Mouse (Mus musculus) duodenum, adult 2 months (tissue): Measurements from ENCODE around the gene D230025D16Rik. TPM values are rescaled to one million over a fixed set of nuclear protein-coding genes. Genes with fewer than 3 reads are reported as not detected.

Experiments
- polyA plus RNA-seq: library from polyadenylated mRNA; depleted of rRNA; stranded (reverse); fragments of >200 nt; gene quantifications from 2 replicates; pipeline ENCODE4 v1.2.3, GENCODE M21; 2012; ENCODE audit warnings: low replicate concordance; rRNA removed

D230025D16Rik gene
- 8.2 and 10.4 TPM in 2 replicates for polyA plus RNA-seq

GRCm38 (mm10) chr8:105224413-105225271 lies at the start of gene D230025D16Rik:
Gene D230025D16Rik (plus strand): TSS chr8:105225145.

GRCm38 (mm10) chr8:105254966-105255350 lies 30.0 kb downstream of the D230025D16Rik start, which contains the start of gene B3gnt9:
Gene B3gnt9 (minus strand): TSS chr8:105255153.

DNA sequence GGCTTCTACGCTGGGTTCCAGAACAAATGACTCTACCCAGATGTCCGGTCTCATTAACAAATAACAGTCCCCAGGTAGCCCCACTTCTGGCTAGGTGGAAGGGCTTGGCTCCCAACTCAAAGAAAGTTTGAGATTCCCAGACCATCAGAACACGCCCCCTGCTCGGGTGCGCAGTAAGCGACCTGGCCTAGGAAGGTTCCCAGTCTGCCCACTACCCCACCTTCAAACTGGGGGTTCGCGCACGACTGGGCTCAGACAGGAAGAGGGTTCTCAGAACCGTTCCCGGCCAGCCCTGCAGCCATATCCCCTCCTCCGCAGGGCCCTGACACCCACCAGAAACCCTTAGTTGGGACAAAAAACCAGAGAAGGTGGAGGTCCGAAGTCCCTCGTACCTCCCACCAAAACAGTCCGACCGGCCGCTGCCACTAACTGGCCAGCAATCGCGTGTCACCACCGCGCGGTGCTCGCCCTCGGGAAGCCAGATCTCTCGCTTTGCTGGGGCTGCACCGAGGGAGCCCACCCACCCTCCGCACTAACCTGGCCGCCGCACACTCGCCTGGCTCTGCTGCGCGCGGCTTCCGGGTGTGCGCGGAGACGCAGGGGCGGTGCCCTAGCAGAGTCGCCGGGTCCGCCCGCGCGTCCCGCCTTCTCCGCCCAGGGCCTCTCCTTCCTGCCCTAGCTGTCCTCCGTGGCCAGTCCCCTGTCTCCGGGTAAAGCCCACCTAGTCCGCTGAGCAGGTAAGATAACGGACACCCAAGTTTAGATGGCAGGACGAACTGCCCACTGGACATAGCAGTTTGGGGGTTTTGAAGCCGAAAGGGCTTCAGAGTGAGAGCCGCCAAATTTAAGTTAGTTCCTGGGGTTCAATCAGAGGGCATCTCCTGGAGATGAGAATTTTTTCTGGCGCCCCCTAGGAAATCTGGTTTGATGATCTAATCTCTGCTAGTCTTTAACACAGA lies 39.4 kb downstream of the D230025D16Rik start, which contains the start of the genes Tradd and Fbxl8:
Tradd (minus strand) TSS at position 586 of the 959 bp plus-strand sequence.
Fbxl8 (plus strand) TSS at position 625 of the 959 bp plus-strand sequence.

DNA sequence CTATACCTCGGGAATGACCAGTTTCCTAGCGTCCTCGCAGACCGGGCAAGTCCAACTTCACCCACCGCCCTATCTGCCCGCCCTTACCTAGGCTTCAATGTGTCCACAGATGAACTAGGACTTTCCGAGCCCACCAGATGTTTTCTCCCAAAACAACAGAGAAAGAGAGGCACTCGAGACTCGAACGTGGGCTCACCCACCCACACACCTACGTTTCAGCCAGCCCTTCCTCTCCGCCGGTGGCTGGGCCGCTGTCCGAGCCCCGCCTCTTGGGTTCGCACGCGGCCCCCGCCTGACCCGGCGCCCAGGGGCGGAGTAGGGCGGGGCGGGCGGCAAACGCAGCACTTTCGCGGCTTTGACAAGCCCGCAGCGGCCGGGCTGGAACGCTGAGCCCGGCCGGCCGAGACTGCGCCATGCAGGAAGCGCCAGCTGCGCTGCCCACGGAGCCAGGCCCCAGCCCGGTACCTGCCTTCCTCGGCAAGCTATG lies 44.6 kb downstream of the D230025D16Rik start, which contains the start of gene Hsf4:
Hsf4 (plus strand) TSS at position 341 of the 487 bp plus-strand sequence.

GRCm38 (mm10) chr8:105275840-105276239 lies 50.9 kb downstream of the D230025D16Rik start, which contains the start of gene Nol3:
Gene Nol3 (plus strand): TSS chr8:105276140.

DNA sequence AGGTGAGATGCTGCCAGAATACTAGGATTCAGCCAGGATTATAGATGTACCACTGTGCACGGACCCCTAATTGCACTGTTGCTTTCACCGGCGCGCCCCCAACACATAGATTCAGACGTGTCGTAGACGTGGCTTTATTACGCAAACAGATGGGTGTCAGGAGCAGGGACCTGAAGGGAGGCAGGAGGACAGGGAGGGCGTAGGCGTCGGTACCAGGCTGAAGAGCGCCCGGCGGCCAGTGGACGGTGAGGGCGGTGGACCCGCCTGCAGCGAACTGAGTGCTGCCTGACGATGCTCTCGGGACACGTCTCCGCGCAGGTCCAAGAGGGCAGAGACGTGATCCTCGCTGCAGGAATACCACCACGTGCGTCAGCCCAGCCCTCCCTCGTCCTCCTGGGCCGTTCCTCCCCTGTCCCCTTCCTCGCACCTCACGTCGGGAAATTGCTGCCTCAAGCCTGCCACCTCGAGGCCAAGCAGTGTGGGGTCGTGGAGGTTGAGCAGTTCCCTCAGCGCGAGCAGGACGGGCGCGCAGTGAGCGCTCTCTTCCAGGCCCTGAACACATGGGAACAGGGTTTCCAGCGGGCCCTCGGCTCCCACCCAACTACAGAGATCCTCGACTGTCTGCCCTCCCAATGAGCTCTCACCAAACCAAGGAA lies 65.0 kb downstream of the D230025D16Rik start, which contains the start of gene 4931428F04Rik:
4931428F04Rik (minus strand) TSS at position 60 of the 656 bp plus-strand sequence.

DNA sequence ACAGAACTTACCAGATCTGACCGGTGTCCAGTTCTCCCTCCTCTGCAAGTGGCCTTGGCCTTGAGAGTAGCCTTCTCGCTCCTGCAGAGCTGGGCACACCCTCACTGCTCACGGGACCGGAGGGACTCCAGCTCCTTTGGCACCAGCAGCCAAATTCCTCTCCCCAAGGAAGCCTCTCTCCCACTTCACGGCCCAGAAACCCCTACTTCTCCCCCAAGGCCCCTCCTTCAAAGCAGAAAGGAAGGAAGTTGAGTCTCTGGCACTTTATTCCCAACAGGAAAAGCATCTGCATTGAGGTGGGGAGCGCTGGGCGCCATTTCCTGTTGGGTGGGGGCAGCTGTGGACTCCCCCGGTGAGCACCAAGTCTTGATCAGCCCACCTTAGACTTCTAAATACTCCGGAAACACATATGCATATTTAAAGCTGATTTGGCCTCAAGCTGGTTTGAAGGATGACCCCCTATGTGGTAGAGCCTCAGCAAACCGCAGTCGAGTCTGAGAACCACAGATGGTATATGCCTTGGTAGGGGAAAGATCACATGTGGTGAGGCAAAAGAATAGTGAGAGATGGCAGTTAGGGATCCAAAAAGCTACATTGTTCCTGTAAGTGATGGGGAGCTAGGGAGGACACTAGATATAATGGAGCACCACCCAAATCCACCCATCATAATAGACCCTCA lies 71.1 kb downstream of the D230025D16Rik start, which contains the start of gene Exoc3l:
Exoc3l (minus strand) TSS at position 207 of the 679 bp plus-strand sequence.

GRCm38 (mm10) chr8:105297511-105298192 lies 72.7 kb downstream of the D230025D16Rik start, which contains the start of gene E2f4:
Gene E2f4 (plus strand): TSS chr8:105297663.

Other genes with a start within 250 kb of the D230025D16Rik start
- gene Ces2h, start 224.3 kb upstream of the D230025D16Rik start, polyA plus RNA-seq: 1.2 and 1.4 TPM in 2 replicates
- 0.59 and 1.7 TPM in 2 replicates for gene Ces3a, start 176.5 kb upstream of the D230025D16Rik start, polyA plus RNA-seq
- 0.22 TPM in 1 of 2 replicates, not detected in the other for gene Ces3b, start 141.4 kb upstream of the D230025D16Rik start, polyA plus RNA-seq
- not detected in 2 replicates for gene Ces4a, start 93.3 kb upstream of the D230025D16Rik start, polyA plus RNA-seq
- gene Cbfb, start 54.5 kb upstream of the D230025D16Rik start, polyA plus RNA-seq: 2.2 and 2.7 TPM in 2 replicates
- 9.6 and 16.2 TPM in 2 replicates for gene B3gnt9, start 30.0 kb downstream of the D230025D16Rik start, polyA plus RNA-seq
- gene Tradd, start 39.5 kb downstream of the D230025D16Rik start, polyA plus RNA-seq: 62.3 and 127 TPM in 2 replicates
- gene Fbxl8, start 39.5 kb downstream of the D230025D16Rik start, polyA plus RNA-seq: 13.1 and 36.2 TPM in 2 replicates
- 1.0 and 1.4 TPM in 2 replicates for gene Hsf4, start 44.7 kb downstream of the D230025D16Rik start, polyA plus RNA-seq
- gene Nol3, start 51.0 kb downstream of the D230025D16Rik start, polyA plus RNA-seq: 0.64 and 0.90 TPM in 2 replicates
- gene 4931428F04Rik, start 64.7 kb downstream of the D230025D16Rik start, polyA plus RNA-seq: 0.97 and 2.4 TPM in 2 replicates
- gene Exoc3l, start 71.0 kb downstream of the D230025D16Rik start, polyA plus RNA-seq: 3.0 and 3.4 TPM in 2 replicates
- gene E2f4, start 72.5 kb downstream of the D230025D16Rik start, polyA plus RNA-seq: 107 and 138 TPM in 2 replicates
- gene Elmo3, start 80.5 kb downstream of the D230025D16Rik start, polyA plus RNA-seq: 58.7 and 87.7 TPM in 2 replicates
- 6.5 and 8.6 TPM in 2 replicates for gene Lrrc29, start 101.1 kb downstream of the D230025D16Rik start, polyA plus RNA-seq
- gene Tmem208, start 101.2 kb downstream of the D230025D16Rik start, polyA plus RNA-seq: 120 and 146 TPM in 2 replicates
- gene Fhod1, start 122.8 kb downstream of the D230025D16Rik start, polyA plus RNA-seq: 18.1 and 20.1 TPM in 2 replicates
- 3.2 and 4.5 TPM in 2 replicates for gene Slc9a5, start 123.7 kb downstream of the D230025D16Rik start, polyA plus RNA-seq
- gene Plekhg4, start 148.1 kb downstream of the D230025D16Rik start, polyA plus RNA-seq: 0.33 and 0.41 TPM in 2 replicates
- gene Kctd19, start 188.4 kb downstream of the D230025D16Rik start, polyA plus RNA-seq: 0.06 TPM in 1 of 2 replicates, not detected in the other
- 0.22 TPM in 1 of 2 replicates, not detected in the other for gene Lrrc36, start 188.4 kb downstream of the D230025D16Rik start, polyA plus RNA-seq
- 53.0 and 57.7 TPM in 2 replicates for gene Tppp3, start 246.4 kb downstream of the D230025D16Rik start, polyA plus RNA-seq